Mouse (Mus musculus) spleen, postnatal 4 days (tissue): Measurements from ENCODE around the gene Gins2.

ENCODE experiments used
- DNase-seq, 2 experiments: peaks; one replicate each; pipeline ENCODE4 v3.0.0; 2022; ENCODE audit warnings: low spot score in 2 of 2

The Gins2 gene

DNA sequence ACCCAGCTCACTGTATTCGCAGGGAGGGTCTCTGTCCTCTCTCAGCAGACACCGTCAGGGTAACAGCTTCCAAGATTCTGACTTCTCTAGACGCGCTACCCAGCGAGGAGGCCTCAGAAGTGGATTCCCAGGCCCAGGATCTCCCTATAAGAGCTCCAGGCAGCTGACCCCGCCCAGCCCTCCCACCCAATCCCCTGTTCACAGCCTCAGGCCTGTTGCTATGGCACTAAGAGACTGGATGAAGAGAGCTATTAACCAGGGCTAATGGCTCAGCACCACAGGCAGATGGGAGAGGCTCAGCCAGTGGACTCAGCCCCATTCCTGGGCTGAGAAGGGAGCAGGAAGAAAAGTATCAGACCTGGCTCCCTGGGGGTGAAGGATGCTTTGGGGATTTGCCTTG, 13.6 kb upstream of the Gins2 start:
- DNase-seq = no peak

DNA sequence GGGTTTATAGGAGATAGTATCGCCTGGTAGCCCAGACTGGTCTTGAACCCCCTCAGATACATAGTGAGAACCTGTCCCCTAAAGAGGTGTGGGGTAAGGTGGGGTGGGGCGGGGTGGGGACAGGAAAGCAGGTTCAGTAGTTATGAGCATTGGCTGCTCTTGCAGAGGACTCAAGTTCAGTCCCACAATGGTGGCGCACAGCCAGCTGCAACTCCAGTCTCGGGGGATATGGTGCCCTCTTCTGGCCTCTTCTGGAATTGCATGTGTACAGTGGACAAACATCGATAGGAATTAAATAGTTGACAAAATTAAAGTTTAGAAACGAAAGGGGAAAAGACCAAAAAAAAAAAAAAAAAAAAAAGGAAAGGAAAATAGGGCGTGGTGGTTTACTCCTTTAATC, 10.4 kb upstream of the Gins2 start:
- peak; percentile 79 to 94 for DNase-seq

DNA sequence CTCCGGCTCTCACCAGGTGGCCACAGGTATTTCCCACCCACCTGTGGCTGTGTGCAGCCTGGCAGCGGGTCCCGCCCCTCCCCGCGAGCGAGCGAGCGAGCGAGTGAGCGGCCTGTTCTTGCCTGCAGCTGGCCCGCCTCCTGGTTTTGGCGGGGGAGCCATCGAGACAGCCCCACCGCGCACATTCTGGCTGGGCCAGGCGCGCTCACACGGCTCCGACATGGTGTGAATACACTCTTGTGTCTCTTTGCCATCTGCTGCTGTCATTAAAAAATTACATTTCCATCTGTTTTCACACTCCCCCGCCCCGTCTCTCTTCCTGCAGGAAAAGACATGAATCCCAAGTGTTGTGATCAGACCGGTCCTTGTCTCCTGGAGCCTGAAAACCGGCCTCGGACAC, 9.5 kb upstream of the Gins2 start:
- no peak for DNase-seq

DNA sequence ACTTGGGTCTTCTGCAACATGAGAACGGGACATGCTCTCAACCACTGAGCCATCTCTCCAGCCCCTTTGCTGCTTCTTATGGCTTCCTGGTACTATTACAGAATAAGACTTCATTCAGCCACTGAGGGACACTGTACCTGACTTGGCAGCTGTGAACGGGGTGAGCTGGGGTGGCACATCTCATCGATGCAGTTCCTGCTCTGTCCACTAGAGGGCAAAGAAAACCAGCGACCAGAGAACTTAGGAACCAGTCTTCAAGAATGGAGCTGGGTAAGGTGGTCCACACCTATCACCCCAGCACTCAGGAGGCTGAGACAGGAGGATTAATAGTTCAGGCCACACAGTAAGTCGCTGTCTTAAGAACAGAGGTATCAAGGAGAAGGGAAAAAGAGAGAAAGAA, 6.9 kb upstream of the Gins2 start:
- peak; percentile 65 to 88 for DNase-seq

DNA sequence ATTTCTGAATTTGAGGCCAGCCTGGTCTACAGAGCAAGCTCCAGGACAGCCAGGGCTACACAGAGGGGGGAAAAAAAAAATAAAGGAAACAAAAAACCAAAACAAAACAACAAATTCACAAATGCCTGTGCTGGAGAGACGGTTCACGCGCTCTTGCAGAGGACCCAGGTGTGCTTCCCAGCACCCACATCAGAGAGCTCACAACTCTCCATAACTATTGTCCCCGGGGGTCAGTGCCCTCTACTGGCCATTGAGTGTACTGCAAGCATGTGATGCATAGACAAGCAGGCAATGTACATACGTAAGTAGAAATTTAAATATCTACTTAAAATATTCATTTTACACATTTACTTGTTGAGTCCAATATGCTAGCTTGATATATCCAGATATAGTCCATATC, 5.5 kb upstream of the Gins2 start:
- peak in 1 of 2 experiments; percentile 73 for DNase-seq

DNA sequence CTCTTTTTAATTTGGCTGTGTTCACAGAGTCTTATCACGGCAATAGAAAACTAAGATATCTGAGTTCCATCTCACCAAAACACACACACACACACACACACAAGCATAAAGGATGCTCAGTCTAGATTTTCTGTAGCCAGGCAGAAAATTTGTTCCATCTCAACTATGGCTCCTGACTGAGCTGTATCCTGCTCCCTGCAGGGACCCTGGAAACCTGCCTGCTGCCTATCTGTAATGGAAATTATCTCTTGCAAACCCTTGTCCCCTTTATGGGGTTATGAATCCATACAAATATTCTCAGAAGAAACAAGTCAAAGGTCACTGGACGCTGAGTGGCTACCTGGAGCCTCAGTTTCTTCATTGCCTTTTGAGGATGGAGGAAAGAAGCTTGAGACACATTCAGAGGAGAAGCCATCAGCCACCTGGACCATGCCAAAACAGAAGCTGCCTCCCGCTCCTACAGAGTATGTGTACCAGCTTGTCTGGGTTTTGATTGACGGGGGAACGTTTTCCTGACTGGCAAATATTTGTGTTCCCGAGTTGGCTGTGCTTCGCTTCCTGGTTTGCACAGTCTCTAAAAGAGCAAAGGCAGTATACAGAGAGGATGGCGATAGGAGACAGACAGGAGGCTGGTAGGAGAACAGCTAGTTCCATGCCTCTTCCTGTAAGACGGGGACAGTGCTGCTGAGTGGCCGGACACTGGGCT, 2.6 kb upstream of the Gins2 start:
- no peak for DNase-seq

DNA sequence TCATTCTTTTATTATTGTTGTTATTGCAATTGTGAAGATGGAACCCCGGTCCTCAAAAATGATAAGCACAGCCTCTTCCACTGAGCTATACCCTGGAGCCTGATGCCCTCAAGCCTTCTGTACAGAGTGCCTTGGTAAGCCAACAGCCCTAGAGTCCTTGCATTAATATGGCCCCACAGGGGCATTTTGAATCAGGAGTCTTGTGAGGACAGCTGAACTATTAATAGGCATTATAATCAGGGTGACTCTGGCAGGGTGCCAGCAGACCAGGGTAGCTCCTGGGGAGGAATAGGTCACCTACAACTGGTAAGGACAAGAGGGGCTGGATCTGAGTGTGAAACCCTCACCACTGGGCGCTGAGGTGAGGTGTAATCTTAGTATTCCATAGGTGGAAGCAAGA, 817 bp upstream of the Gins2 start:
- no peak for DNase-seq

DNA sequence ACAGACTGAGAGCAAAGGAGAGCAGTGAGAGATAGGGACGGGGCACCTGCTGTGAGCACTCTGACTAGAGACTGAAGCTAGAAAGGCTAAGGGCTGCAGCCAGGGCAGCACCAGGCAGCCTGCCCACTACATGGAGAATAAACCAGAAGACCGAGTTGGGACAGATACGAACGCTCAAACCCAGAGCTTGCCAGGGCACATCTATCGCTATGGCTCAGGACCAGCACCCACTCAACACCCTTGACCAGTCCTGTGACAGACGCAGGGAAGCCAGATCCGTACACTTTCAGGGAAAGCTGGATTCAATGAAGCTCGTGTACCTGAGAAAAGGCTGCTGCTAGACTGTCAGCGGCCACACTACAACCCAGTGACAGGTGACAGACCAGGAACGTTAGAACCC, 3.6 kb downstream of the Gins2 start:
- DNase-seq = no peak

DNA sequence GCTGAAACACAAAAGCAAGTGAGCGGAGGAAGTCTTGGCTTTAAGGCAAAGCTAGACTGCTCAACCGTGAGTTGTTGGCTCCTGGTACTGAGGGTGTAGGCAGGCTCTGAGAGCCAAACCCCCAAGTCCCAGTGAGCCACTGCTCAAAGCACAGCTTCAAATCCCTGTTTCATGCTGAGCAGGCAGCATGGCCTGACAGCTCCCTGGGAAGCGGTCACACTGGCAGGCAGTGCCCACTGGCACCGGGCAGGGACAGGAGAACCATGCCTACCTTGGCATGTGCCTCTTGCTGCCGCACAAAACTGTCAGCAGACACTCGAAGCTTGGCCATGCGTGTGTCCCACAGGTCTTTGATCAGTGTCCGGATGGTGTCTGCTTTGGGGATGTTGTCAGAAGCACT, 7.3 kb downstream of the Gins2 start:
- DNase-seq = no peak

DNA sequence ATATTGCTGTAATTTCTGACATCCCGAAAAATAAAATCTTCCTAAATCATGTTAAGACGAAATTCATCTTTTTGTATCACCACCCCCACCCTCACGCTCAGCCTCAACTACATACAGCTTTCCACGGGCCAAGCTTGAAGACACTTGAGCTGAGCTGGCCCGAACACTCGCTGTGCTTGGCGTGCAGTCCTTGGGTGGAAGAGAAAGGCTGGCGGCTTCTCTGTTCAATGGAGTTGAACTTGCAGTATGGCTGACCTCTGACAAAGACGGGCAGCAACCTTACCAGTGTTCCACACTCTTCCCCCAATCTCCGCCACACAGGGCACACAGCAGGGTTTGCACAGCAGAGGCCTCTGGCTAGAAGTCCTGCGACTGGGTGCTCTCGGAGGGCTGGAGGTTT, 7.8 kb downstream of the Gins2 start:
- no peak for DNase-seq

DNA sequence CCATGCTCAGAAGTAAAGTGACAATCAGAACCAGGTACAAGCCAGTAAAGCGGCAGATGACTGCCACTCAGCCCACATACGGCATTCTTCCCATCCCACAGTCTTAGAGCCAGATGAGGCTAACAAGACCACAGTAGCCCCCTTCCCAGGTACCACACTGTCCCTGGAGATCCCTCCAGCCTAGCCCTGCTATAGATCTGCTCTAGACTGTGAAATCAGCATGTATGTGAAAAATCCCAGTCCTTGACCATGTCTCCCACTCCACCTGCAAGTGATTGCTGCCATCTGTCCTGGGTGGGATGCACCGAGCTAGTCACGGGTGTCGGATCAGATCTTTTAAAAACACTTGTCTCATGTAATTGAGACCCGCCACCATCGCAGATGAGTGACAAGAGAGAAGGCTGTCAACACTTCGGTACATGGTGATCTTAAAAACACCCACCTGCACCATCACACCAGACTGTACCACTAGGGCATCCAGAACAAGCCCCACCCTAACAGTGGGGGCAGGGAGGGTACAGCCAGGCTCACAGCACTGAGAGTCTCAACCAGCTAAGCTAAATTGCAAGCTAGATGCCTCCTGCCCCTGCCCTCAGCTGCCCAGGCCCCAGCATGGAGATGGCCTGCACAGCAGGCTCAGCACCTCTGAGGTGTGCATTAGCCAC, 8.6 kb downstream of the Gins2 start:
- no peak for DNase-seq

DNA sequence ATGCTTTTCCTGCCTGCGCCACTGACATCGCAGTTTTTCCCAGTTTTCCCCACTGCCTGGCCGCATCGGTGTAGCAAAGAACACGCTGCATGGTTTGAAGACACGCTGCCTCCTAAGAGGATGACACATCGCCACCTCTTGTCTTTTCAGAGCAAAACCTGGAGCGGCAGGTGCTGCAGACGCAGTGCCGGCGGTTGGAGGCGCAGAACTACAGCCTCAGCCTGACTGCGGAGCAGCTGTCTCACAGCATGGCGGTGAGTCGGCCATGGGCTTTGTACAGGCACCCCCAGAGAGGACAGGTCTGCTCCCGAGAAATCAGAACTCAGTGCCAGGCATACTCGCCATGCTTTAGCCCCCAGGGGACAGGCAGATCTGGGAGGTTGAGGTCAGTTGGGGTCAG, 11.3 kb downstream of the Gins2 start:
- DNase-seq = no peak

DNA sequence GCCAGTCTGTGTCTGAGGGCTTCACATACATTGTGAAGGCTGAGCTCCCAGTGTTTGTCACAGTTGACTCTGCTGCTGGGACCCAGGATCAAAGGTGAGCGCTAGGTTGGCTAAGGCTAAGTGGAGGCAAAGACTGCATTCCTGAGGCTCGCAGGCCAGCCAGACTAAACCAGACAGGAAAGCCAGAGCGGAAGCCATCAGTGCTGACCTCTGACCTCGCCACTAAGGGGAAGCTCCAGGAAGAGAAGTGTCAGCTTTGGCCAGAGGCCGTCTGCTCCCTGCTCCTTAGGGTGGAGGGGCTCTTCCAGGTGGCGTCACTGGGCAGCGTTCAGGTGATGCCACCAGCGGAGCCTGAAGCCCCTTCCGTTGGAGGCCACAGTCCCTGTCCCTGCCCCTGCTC, 13.3 kb downstream of the Gins2 start:
- DNase-seq = no peak

DNA sequence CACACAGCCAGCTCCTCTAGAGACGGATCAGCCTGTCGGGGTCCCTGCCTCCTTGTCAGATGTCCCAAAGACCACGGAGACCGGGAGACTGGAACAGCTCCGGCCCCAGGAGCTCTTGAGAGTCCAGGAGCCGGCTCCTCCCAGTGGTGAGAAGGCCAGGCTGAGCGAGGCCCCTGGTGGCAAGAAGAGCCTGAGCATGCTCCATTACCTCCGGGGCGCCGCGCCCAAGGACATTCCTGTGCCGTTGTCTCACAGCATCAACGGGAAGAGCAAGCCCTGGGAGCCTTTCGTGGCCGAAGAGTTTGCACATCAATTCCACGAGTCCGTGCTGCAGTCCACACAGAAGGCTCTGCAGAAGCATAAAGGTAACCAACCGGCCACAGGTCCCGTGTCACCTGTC, 14.2 kb downstream of the Gins2 start:
- no peak for DNase-seq

DNA sequence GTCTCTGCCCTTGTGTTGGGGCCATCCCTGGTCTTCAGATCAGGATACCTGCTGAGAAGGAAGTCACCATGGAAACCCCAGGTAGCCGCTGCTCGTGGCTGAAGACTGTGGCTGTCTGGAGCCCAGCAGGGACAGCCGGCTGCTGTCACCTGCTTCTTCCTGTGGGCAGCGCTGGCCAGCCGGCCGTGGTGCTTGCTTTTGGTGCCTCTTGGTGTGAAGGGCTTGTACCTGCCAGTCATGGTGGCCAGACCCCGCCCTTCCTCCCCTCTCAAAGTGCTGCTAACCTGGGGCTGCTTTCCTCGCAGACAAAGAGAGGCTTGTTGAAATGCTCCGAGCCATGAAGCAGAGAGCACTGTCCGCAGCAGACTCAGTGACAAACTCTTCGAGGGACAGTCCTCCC, 15.2 kb downstream of the Gins2 start:
- DNase-seq = no peak

DNA sequence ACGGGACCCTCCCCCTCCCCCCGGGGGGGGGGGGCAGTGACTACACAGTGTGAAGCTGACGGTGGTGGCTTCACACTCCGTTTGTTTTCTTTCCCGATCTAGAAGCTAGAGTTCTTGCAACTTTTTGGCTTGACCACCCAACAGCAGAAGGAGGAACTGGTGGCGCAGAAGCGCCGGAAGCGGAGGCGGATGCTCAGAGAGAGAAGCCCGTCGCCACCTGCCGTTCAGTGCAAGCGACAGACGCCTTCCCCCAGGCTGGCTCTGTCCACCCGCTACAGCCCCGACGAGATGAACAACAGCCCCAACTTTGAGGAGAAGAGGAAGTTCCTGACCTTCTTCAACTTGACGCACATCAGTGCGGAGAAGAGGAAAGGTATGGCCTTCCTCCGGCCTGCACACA, 16.6 kb downstream of the Gins2 start:
- peak; percentile 66 to 84 for DNase-seq

DNA sequence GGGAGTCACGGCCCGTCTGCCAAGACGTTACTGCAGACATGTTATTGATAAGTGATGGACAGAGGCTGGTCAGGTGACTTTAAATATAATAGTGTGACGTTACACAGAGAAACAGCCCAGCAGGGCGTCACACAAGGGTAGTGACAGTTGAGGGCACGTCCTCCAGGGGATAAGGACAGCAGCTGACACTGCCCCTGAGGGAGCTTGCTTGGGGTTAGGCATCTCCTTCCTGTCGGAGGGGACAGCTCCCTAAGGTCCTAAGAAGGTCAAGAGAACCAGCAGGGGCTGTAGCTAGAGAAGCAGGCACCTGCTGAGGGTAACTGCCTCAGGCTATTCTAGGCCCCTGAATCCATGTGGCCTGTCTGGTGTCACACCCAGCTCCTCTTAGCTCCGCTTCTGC, 17.5 kb downstream of the Gins2 start:
- no peak for DNase-seq

DNA sequence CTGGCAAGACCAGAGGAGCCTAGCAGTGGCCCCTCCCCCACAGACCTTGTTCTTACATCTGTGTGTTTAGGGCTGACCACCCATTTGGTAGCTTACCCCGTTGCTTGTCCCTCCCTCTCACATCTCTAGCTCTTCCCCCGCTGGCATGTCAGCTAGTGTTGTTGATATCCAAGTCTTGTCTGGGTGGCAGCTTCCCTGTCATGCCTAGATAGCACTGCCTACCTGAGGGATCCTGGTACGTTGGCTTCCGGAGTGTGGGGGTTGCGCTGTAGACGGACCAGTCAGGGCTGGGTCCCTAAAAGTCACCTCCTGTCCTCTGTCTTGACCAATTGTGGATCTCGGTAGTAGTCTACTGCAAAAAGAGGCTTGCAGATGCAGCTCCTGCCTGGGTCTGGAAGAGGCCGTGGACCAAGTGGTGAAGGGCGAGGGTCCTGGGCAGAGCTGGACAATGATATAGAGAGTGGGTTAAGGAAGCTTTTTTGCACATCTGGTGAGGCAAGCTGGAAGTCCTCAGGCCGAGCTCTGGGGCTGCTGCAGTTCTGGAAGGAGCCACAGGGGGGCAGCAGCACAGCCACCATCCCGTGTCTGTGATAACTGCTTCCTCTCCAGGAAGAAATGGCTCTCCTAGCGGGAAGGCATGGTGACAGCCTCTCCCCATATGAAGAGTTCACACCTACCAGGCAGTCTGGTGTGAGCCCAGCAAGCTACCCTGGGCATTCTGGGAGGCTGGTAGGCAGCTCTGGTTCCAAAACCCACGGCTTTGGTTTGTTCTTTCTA, 19.0 kb downstream of the Gins2 start:
- DNase-seq = peak; percentile 80 to 92

DNA sequence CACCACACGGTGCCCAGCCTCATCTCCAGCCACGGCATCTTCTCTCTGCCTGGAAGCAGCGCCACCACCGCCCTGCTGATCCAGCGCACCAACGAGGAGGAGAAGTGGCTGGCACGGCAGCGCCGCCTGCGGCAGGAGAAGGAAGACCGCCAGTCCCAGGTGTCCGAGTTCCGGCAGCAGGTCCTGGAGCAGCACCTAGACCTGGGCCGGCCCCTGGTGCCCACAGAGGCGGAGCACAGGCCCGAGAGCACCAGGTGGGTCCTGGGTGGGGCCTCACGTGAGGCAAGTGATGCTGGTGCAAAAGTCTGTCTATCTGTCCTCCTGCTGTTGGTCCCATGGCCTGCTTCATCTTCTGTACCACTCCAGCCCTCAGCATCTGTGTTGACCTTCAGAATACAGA, 20.0 kb downstream of the Gins2 start:
- no peak for DNase-seq

DNA sequence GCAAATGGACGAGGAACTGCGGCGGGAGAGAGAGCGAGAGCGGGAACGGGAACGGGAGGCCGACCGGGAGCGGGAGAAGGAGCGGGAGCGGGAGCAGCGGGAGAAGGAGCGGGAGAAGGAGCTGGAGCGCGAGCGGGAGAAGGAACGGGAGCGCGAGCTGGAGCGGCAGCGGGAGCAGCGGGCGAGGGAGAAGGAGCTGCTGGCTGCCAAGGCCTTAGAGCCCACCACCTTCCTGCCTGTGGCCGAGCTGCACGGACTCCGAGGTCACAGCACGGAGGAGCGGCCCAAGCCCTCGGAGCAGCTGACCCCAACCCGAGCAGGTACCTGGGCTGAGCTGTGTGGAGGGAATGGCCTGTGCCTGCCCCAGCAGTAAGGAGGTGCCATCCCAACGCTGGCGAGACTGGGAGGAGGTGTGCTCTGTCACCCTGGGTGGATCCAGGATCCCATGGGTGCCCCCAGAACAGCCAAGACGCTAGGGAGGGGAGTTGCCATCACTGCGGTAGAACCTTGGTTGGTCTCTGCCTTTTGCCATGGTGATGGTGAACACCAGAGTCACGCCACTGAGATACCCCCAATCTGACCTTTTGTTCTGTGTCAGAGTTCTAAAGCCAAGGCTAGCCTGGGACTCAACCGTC, 20.8 kb downstream of the Gins2 start:
- DNase-seq = no peak

DNA sequence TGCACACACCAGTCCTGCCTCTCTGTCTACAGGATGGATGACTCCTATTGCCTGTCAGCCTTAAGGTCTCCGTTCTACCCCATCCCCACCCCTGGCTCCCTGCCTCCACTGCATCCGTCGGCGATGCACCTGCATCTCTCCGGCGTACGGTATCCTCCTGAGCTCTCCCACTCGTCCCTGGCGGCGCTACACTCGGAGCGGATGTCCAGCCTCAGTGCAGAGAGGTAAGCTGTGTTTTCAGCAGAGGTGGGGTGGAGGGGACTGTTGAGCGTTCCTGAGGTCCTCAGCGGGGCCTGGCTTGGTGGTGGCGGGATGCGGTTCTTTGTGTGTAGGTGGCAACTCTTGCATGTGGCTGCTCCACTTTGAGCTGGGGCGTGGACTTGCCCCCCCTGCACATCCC, 21.4 kb downstream of the Gins2 start:
- DNase-seq = no peak

DNA sequence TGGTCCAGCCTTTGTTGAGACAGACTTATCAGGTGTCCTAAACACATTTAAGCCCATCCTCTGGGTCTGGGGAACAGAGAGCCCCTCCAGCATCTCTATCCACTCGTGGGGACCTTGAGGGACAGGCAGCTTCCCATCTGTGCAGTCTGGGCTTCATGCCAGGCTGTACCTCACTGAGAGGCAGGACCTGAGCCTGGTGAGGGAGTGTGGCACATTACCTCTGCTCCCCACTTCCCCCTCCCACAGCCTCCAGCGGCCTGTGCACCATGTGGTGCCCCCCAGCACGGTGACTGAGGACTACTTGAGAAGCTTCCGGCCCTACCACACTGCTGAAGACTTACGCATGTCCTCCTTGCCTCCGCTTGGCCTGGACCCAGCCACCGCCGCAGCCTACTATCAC, 22.4 kb downstream of the Gins2 start:
- DNase-seq = no peak
